Mouse (Mus musculus) liver, embryonic 14.5 days (tissue): Measurements from ENCODE around the gene Cep55. TPM values are rescaled to one million over a fixed set of nuclear protein-coding genes. Genes with fewer than 3 reads are reported as not detected.

Experiments
- ATAC-seq: fragments of 200-750 bp; cut with Nextera tagmentation; 2 replicates; pipeline ENCODE4 v1.8.0; 2017; ENCODE audit warnings: moderate number of reproducible peaks, mild to moderate bottlenecking, moderate library complexity; ENCODE audit not compliant: insufficient read depth
- DNase-seq, 3 experiments: peaks; one replicate each; pipeline ENCODE4 v3.0.0-alpha.2; 2012 to 2013; ENCODE audit warnings: low read depth in 3 of 3, low spot score in 3 of 3
- H3K27ac ChIP-seq: fragments of 300-500 bp; sonication (generic); 2 replicates; pipeline ENCODE4 v1.5.1; 2014; ENCODE audit warnings: moderate library complexity, mild to moderate bottlenecking, control low read depth, inconsistent platforms
- H3K27me3 ChIP-seq: fragments of 300-500 bp; sonication (generic); 2 replicates; pipeline ENCODE4 v1.6.1; 2014; ENCODE audit warnings: mild to moderate bottlenecking, low read length, moderate library complexity; ENCODE audit not compliant: control insufficient read depth, insufficient read depth
- H3K36me3 ChIP-seq: fragments of 300-500 bp; sonication (generic); replicated peaks from 2 replicates; pipeline ENCODE4 v1.6.1; 2014; ENCODE audit warnings: low read depth; ENCODE audit not compliant: control insufficient read depth, insufficient read depth
- H3K4me1 ChIP-seq, 2 experiments: fragments of 200-500 bp in 1 of 2; fragments of 300-500 bp in 1 of 2; sonication (generic) in 1 of 2; replicated peaks; 2 replicates each; pipeline ENCODE4 v1.6.1; 2012 to 2014; ENCODE audit warnings: antibody characterized with exemption in 1 of 2, inconsistent platforms in 1 of 2, low read length in 1 of 2; ENCODE audit not compliant: control insufficient read depth in 2 of 2, insufficient read depth in 2 of 2
- H3K4me2 ChIP-seq: fragments of 300-500 bp; sonication (generic); 2 replicates; pipeline ENCODE4 v1.6.1; 2014; ENCODE audit warnings: low read depth, mild to moderate bottlenecking, control low read depth, moderate library complexity
- H3K4me3 ChIP-seq, 2 experiments: fragments of 200-500 bp in 1 of 2; fragments of 300-500 bp in 1 of 2; sonication (generic) in 1 of 2; 2 replicates each; pipeline ENCODE4 v1.5.1; 2012 to 2014; ENCODE audit warnings: low read depth in 2 of 2, low read length in 2 of 2, mild to moderate bottlenecking in 2 of 2, control low read depth in 1 of 2, inconsistent platforms in 1 of 2, moderate library complexity in 1 of 2; ENCODE audit not compliant: insufficient read depth in 1 of 2
- H3K9ac ChIP-seq: fragments of 300-500 bp; sonication (generic); replicated peaks from 2 replicates; pipeline ENCODE4 v1.6.1; 2014; ENCODE audit warnings: mild to moderate bottlenecking, control low read depth, moderate library complexity
- H3K9me3 ChIP-seq: fragments of 300-500 bp; sonication (generic); 2 replicates; pipeline ENCODE4 v1.6.1; 2016; ENCODE audit warnings: low read length, mixed read lengths; ENCODE audit not compliant: control insufficient read depth
- CTCF ChIP-seq: IDR thresholded peaks from 2 replicates; pipeline ENCODE4 v1.5.1; 2016; ENCODE audit warnings: antibody characterized with exemption, low read depth, control low read depth
- EP300 ChIP-seq: IDR thresholded peaks from 2 replicates; pipeline ENCODE4 v1.6.1; 2016; ENCODE audit warnings: antibody characterized with exemption, low read depth
- WGBS: fragments of 180-500 bp; shearing (Covaris S2); extraction: QIAGEN DNeasy Blood & Tissue Kit; methylation state at CpG from one replicate; pipeline ENCODE4 v1.1.7; 2014; ENCODE audit not compliant: insufficient replicate concordance; 5-methylcytosine and 5-hydroxymethylcytosine counted together
- polyA plus RNA-seq, 2 experiments: library from polyadenylated mRNA; depleted of rRNA in 1 of 2; stranded (reverse) in 1 of 2; unstranded in 1 of 2; fragments of >200 nt; fragmentation: Nextera tagmentation in 1 of 2; extraction: Ambion mirVana in 1 of 2; gene quantifications; 2 replicates each; pipeline versions ENCODE4 v1.2.1 to v1.2.3; 2012 to 2014

Gene Cep55
- polyA plus RNA-seq (2012; rRNA removed) (3.0 and 4.2 TPM in 2 replicates), polyA plus RNA-seq (2014; fragmentation: Nextera tagmentation; extraction: Ambion mirVana) (5.1 and 5.3 TPM in 2 replicates)

- Histone ChIP-seq H3K27me3 (peaks cover 8% of the 10 kb centered on the region), H3K4me1 (peaks cover 0 to 4% of the 10 kb centered on the region in 2 experiments; a peak in 1 of 4 replicates), H3K9me3 (no peaks in the 10 kb centered on the region), H3K9ac (peak within 1 kb of the TSS; percentile 43), H3K36me3 (no peaks in the 10 kb centered on the region), H3K27ac (no peak within 1 kb of the TSS), H3K4me2 (peak within 1 kb of the TSS; percentile 62), H3K4me3 (peak within 1 kb of the TSS; percentile 61 to 71)
- peak; percentile 68 to 74 (median 73) for DNase-seq
- ATAC-seq, result peak; percentile 84
- WGBS, result under 1% methylated on average over 36 of the region's 36 CpGs
- no peak for TF ChIP-seq EP300
- TF ChIP-seq CTCF, result no peak
These were observed at the start of gene Cep55 for GRCm38 (mm10) chr19:38054720-38055192. Gene Cep55 (plus strand): TSS chr19:38055011.

GRCm38 (mm10) chr19:38011379-38011778 lies 43.4 kb upstream of the Cep55 start:
- no peaks in the 10 kb centered on the region for H3K27me3 ChIP-seq
- DNase-seq (no peak), ATAC-seq (no peak)
- TF ChIP-seq EP300 (no peak), CTCF (no peak)
- H3K4me2 ChIP-seq, result no peak overlapping the region
- no peak overlapping the region for H3K9ac ChIP-seq
- H3K27ac ChIP-seq, result no peak overlapping the region
- H3K4me1 ChIP-seq, result 0 out of 4 replicates have a peak, but pooled peaks cover 0 to 2% of the 10 kb centered on the region in 2 experiments
- 29% methylated on average over 1 of the region's 1 CpGs for WGBS
- no peaks in the 10 kb centered on the region for H3K9me3 ChIP-seq
- H3K36me3 ChIP-seq, result no peaks in the 10 kb centered on the region
- no peak overlapping the region for H3K4me3 ChIP-seq

DNA sequence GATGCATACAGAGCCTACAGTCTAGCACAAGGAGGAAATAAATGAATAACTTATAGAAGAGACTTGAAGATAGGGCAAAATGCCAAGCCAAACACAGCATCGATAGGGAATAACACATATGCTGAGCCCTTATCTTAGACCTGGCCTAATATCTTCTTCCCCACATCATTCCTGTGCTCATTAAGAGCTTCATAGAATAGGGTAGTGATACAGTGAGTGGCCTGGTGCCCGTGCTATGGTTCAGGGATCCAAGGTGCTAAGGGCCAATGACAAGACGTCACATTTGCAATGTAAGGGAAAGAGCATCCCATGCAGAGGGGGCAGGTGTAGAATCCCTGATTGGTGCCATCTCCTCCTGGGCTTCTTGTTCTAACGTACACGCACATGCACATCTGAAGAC lies 40.4 kb upstream of the Cep55 start:
- 65% methylated on average over 5 of the region's 5 CpGs for WGBS
- H3K9ac ChIP-seq, result no peak overlapping the region
- no peak overlapping the region for H3K4me2 ChIP-seq
- no peak overlapping the region for H3K4me3 ChIP-seq
- ATAC-seq (no peak), DNase-seq (no peak)
- H3K36me3 ChIP-seq, result no peaks in the 10 kb centered on the region
- no peaks in the 10 kb centered on the region for H3K27me3 ChIP-seq
- no peaks in the 10 kb centered on the region for H3K9me3 ChIP-seq
- no peak overlapping the region for H3K27ac ChIP-seq
- H3K4me1 ChIP-seq, result no peaks in the 10 kb centered on the region
- no peak for TF ChIP-seq EP300
- TF ChIP-seq CTCF, result no peak

DNA sequence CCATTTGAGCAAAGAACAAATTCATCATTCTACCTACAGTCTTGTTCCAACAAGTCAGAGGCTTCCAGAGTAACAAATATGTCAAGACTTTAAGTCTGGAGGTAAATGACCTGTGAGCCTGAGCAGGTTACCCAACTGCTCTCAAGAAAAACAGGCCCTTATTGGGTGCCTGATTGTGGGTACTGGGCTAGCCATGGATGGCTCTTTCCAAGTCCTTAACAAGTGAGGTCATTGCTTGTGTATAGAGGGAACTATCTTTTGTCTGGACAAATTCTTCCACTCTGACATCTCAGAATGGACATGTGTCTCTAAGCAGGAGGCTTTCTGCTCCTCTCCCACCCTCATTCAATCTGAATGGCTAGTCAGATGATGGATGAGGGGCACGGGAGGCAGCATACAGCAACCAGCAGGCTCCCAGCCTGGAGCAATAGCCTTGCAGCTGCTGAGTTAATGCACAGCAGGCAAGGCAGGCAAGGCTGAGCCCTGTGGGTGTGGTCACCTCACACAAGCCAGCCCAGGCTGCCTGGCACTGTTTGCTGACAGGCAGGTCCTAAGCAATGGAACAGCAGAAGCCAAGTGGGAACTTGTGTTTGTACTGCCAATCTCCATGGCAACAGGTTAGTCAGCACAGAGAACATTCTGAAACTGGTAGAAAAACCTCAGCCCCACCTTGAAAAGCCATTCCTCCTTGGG lies 39.5 kb upstream of the Cep55 start:
- Histone ChIP-seq H3K9ac (no peak overlapping the region), H3K4me1 (no peaks in the 10 kb centered on the region), H3K27me3 (no peaks in the 10 kb centered on the region), H3K9me3 (no peaks in the 10 kb centered on the region), H3K36me3 (no peaks in the 10 kb centered on the region), H3K27ac (no peak overlapping the region), H3K4me2 (no peak overlapping the region), H3K4me3 (no peak overlapping the region)
- 11% methylated on average over 1 of the region's 1 CpGs for WGBS
- ATAC-seq (no peak), DNase-seq (peak in 1 of 3 experiments; percentile 11)
- TF ChIP-seq CTCF (no peak), EP300 (no peak)

GRCm38 (mm10) chr19:38015873-38016254 lies 38.9 kb upstream of the Cep55 start:
- ATAC-seq, result no peak
- Histone ChIP-seq H3K9ac (no peak overlapping the region), H3K4me3 (no peak overlapping the region), H3K27me3 (no peaks in the 10 kb centered on the region), H3K4me1 (no peaks in the 10 kb centered on the region), H3K36me3 (no peaks in the 10 kb centered on the region), H3K27ac (no peak overlapping the region), H3K4me2 (no peak overlapping the region), H3K9me3 (no peaks in the 10 kb centered on the region)
- TF ChIP-seq EP300 (no peak), CTCF (no peak)
- DNase-seq, result no peak
- WGBS, result 44% methylated on average over 1 of the region's 1 CpGs
